Mouse (Mus musculus): ENCODE measurements around the gene Ppp6r2. TPM values are rescaled to one million over a fixed set of nuclear protein-coding genes. Genes with fewer than 3 reads are reported as not detected.

Ppp6r2 gene
- polyA plus RNA-seq, 1 experiment from 2014 or later, result 89.8 TPM

DNA sequence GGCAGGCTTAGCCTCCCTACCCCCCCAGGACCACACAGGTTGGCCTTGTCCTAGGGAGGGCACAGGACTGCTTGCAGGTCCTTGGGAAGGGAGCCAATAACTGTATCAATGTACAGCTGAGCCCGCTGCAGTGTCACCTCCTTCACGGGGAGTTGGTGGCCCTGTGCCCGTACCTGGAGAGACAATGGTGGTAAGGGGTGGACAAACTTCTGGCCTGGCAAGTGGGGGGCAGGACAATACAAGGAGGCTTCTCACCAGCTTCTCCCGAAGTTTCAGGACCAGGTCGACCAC, 26.5 kb upstream of the Ppp6r2 start:
- Histone ChIP-seq H3K4me3 (no peak overlapping the region), H3K4me2 (no peak overlapping the region), H3K27me3 (replicated peaks) (no peaks in the 10 kb centered on the region), H3K9ac (no peak overlapping the region), H3K27ac (no peak overlapping the region), H3K9me3 (no peaks in the 10 kb centered on the region), H3K36me3 (replicated peaks) (peaks cover 7% of the 10 kb centered on the region; the same call in 1 of the 2 replicates), H3K4me1 (peaks cover 24% of the 10 kb centered on the region)
- ATAC-seq (replicated peaks), result no peak
- 78% methylated on average over 5 of the region's 5 CpGs for WGBS

DNA sequence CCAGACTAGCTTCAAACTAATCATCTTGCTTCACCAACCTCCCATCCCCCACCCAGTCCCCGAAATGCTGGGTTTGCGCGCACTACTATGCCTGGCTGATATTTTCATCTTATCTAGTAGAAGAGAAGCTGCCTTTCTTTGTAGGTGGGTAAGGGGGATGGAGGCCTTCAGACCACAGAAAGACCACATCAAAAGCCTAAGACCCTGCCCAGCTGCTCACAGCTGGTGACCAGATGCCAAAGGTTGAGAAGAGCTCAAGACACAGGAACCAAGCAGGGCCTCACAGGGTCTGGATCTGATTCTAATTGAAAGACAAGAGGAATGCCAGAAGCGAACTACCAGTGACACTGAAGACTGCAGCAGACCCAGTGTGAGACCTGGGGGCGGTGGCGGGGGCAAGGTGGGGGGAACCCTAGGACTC, 16.1 kb upstream of the Ppp6r2 start:
- H3K9me3 ChIP-seq, result no peaks in the 10 kb centered on the region
- peak overlapping the region; percentile 98 for H3K9ac ChIP-seq
- H3K4me3 ChIP-seq, result peak overlapping the region; percentile 91
- no peak; the same call in 1 of the 2 replicates for ATAC-seq (replicated peaks)
- 21% methylated on average over 6 of the region's 6 CpGs for WGBS
- peaks cover 20% of the 10 kb centered on the region for H3K4me1 ChIP-seq
- H3K36me3 ChIP-seq (replicated peaks), result 0 out of 2 replicates have a peak, but pooled peaks cover 5% of the 10 kb centered on the region
- H3K4me2 ChIP-seq, result peak overlapping the region; percentile 70
- no peaks in the 10 kb centered on the region for H3K27me3 ChIP-seq (replicated peaks)
- H3K27ac ChIP-seq, result peak overlapping the region; percentile 98

DNA sequence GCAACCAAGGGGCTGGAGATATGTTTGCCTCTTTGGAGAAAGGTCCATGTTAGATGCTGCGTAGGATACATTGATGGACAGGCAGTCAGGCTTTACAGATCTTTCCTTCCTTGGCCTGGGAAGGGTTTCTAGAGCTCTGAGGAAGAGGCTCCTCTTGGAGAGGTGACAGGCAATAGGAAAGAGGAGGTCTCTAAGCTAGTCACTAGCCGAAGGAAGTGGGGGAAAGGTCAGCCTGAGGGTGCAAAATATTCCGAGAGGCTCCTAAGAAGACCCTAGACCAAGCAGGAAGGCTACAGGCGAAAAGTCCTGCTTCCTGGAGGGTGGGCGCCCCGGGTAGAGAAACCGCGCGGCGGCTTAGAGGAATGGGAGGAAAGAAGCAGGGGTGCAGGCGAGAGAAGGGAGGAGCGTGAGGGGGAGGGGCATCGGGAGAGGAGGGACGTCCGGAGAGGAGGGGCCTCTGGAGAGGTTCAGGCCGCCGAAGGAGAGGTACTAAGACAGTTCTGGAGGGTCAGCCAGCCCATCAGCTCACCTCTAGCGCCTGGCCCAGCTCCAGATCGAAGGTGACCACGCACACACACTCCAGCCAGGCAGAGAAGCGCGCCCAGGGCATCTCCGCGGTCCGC, 15.6 kb upstream of the Ppp6r2 start:
- no peaks in the 10 kb centered on the region for H3K27me3 ChIP-seq (replicated peaks)

DNA sequence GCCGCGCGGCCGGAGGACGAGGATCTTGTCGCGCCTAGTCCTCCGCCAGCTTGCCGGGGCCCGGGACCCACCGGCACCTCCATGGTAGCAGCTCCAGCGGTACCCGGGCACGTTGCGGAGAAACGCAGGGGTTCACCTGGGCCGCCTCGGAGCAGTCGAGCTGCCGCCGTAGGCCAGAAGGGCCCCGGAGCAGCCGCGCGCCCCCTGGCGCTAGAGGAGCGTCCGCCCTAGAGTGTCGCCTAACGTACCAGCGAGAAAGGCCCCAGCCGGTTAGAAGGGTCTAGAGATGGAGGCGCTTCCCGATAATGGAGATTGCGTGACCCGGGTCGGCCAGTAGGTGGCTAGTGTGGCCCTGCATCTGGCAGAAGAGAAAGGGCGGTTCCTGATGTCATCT, 15.0 kb upstream of the Ppp6r2 start, which contains the start of gene Dennd6b:
Gene Dennd6b (minus strand): TSS at position 184 of the 394 bp plus-strand sequence.
- no peaks in the 10 kb centered on the region for H3K9me3 ChIP-seq
- H3K36me3 ChIP-seq (replicated peaks), result no peaks in the 10 kb centered on the region
- ATAC-seq (replicated peaks), result peak; percentile 98
- peak within 1 kb of the TSS; percentile 98 for H3K27ac ChIP-seq
- peak within 1 kb of the TSS; percentile 70 for H3K4me2 ChIP-seq
- WGBS, result under 1% methylated on average over 38 of the region's 38 CpGs
- peak within 1 kb of the TSS; percentile 98 for H3K9ac ChIP-seq
- H3K27me3 ChIP-seq (replicated peaks), result no peaks in the 10 kb centered on the region
- peak within 1 kb of the TSS; percentile 91 for H3K4me3 ChIP-seq
- peaks cover 20% of the 10 kb centered on the region for H3K4me1 ChIP-seq

More for the DNA sequence above, 15.6 kb upstream of the Ppp6r2 start:
- H3K4me3 ChIP-seq, result peak overlapping the region; percentile 91
- peak; percentile 91 for ATAC-seq (replicated peaks)
- H3K27ac ChIP-seq, result peak overlapping the region; percentile 98
- H3K4me2 ChIP-seq, result peak overlapping the region; percentile 70
- 1% methylated on average over 25 of the region's 25 CpGs for WGBS
- H3K36me3 ChIP-seq (replicated peaks), result 0 out of 2 replicates have a peak, but pooled peaks cover 1% of the 10 kb centered on the region
- H3K9me3 ChIP-seq, result no peaks in the 10 kb centered on the region
- peaks cover 20% of the 10 kb centered on the region for H3K4me1 ChIP-seq
- peak overlapping the region; percentile 98 for H3K9ac ChIP-seq

GRCm38 (mm10) chr15:89197056-89197455, 14.3 kb upstream of the Ppp6r2 start:
- peak overlapping the region; percentile 91 for H3K4me3 ChIP-seq
- H3K9me3 ChIP-seq, result no peaks in the 10 kb centered on the region
- peaks cover 20% of the 10 kb centered on the region for H3K4me1 ChIP-seq
- WGBS, result 70% methylated on average over 15 of the region's 15 CpGs
- H3K4me2 ChIP-seq, result peak overlapping the region; percentile 70
- H3K27me3 ChIP-seq (replicated peaks), result no peaks in the 10 kb centered on the region
- H3K9ac ChIP-seq, result peak overlapping the region; percentile 98
- no peaks in the 10 kb centered on the region for H3K36me3 ChIP-seq (replicated peaks)
- H3K27ac ChIP-seq, result peak overlapping the region; percentile 98
- ATAC-seq (replicated peaks), result no peak

GRCm38 (mm10) chr15:89207457-89207856, 3.9 kb upstream of the Ppp6r2 start:
- Histone ChIP-seq H3K4me1 (peaks cover 8% of the 10 kb centered on the region), H3K9ac (no peak overlapping the region), H3K4me3 (no peak overlapping the region), H3K9me3 (peaks cover 8% of the 10 kb centered on the region; the same call in 1 of the 2 replicates), H3K4me2 (no peak overlapping the region), H3K27me3 (replicated peaks) (no peaks in the 10 kb centered on the region), H3K27ac (no peak overlapping the region), H3K36me3 (replicated peaks) (no peaks in the 10 kb centered on the region)
- no peak for ATAC-seq (replicated peaks)
- WGBS, result 92% methylated on average over 4 of the region's 4 CpGs

DNA sequence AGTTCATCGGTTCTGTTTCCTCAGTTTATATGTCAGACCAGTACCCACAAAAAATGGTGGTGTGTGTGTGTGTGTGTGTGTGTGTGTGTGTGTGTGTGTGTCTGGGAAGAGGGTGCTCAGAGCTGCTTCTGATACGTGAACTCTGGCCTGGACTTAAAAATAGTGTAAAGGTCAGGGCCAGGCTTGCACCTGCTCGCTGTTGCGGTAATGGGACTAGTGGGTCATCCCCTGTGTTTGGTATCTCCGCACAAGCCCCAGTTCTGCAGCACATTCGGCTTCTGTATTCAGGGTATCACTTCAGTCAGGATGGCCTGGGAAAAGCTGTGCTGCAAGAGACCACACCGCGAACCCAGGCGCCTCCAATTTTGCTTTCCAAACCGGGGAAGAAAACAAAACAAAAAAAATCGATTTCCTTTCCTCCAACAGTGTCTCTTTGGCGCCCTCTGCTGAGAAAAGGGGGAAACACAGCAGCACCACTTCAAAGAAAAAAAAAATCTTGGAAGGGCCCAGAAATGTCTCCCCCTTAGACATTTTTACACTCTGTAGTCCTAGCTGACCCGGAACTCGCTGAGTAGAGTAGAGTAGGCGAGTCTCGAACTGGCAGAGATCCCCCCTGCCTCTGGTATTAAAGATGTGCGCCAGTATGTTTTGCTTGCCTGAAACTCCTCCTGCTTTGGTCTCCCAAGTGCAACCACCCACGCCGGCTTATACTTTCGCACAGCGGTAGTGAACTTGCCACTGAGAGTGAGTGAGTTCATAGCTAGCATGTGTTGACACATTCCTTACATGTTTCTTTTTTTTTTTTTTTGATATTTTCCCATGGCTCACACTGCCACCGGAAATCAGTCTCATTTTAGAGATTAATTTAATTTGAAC, 1.2 kb upstream of the Ppp6r2 start:
- peak; percentile 17; the same call in 1 of the 2 replicates for ATAC-seq (replicated peaks)
- Histone ChIP-seq H3K9ac (peak overlapping the region; percentile 29; the same call in 1 of the 2 replicates), H3K9me3 (no peaks in the 10 kb centered on the region), H3K27ac (peak overlapping the region; percentile 94), H3K4me2 (peak overlapping the region; percentile 44), H3K4me3 (peak overlapping the region; percentile 18), H3K27me3 (replicated peaks) (no peaks in the 10 kb centered on the region), H3K4me1 (peaks cover 33% of the 10 kb centered on the region), H3K36me3 (replicated peaks) (no peaks in the 10 kb centered on the region)
- 15% methylated on average over 22 of the region's 22 CpGs for WGBS

DNA sequence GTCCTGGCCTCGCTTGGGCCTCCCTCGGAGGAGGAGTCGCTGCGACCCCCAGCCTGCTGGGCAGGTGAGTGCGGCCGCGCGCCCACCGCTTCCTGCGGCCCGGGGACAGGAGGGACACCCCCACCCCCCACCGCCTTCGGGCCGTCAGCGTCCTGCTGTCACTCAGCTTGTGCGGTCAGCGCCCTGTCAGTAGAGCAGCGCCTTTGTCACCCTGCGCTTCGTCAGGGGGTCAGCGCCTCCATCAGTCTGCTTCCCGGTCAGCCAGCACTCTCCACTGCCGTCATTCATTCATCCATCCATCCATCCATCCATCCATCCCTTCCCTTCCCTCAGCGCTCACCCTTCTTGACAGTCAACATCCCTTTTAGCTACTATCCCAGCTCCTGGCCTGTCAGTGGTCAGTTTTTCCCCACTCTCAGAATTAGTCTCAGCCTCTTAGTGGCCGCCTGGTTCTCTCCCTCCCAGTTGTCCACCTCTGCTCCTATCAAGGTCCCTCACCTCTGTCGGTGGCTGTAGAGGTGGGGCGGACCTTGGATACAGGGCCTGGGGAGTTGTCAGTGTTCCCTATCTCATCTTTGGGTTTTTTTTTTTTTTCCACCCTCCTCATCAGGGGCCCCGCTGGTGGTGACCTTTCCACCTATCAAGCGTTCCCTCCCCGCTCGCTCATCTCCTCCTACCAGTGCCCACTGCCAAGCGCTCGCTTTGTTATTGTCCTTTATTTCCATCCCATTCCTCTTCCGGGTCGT, 536 bp downstream of the Ppp6r2 start:
- H3K36me3 ChIP-seq (replicated peaks), result peaks cover 5% of the 10 kb centered on the region
- peak overlapping the region; percentile 83 for H3K4me2 ChIP-seq
- peak overlapping the region; percentile 94 for H3K27ac ChIP-seq
- H3K27me3 ChIP-seq (replicated peaks), result no peaks in the 10 kb centered on the region
- H3K9me3 ChIP-seq, result no peaks in the 10 kb centered on the region
- peaks cover 36% of the 10 kb centered on the region for H3K4me1 ChIP-seq
- peak; percentile 61 for ATAC-seq (replicated peaks)
- peak overlapping the region; percentile 100 for H3K9ac ChIP-seq
- H3K4me3 ChIP-seq, result peak overlapping the region; percentile 95
- 2% methylated on average over 27 of the region's 35 CpGs for WGBS

DNA sequence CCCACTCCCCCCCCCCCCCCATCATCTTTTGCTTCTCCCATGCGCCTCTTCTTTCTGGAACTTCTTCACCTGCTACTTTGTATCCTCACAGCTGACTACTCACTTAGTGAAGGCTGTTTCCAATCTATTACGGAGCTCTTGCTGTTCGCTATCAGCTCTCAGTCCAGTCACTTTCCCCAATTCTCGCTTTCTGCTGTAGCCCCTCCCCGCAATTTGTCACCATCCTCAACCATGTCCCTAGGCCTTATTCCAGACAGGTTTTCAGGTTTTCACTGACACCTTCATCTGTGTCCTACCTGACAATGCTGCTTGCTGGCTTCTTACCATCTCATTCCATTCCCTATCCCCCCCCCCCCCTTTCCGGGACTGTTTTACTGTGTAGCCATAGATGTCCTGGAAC, 1.1 kb downstream of the Ppp6r2 start:
- no peak for ATAC-seq (replicated peaks)
- 54% methylated on average over 6 of the region's 6 CpGs for WGBS
- H3K4me1 ChIP-seq, result peaks cover 36% of the 10 kb centered on the region
- peak overlapping the region; percentile 94 for H3K27ac ChIP-seq
- H3K4me3 ChIP-seq, result peak overlapping the region; percentile 95
- peak overlapping the region; percentile 83 for H3K4me2 ChIP-seq
- no peaks in the 10 kb centered on the region for H3K27me3 ChIP-seq (replicated peaks)
- H3K9ac ChIP-seq, result peak overlapping the region; percentile 100; the same call in 1 of the 2 replicates
- no peaks in the 10 kb centered on the region for H3K9me3 ChIP-seq
- peaks cover 5% of the 10 kb centered on the region for H3K36me3 ChIP-seq (replicated peaks)

DNA sequence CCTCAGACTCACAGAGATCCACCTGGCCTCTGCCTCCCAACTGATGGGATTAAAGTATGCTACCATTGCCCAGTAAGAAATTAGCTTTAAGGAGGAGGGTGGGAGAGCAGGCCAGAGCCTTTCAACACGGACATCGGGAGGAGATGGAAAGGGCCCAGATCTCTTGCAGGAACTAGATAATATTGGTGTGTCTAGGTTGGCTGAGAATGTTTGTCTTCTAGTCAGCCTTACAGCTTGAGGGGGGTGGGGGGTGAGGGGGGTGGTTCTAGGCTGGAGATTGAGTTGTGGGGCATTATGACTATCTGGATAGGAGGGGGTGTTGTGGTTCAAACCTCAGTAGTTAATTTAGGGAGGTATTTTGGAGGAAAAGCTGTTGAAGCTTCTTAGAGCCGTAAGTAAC, 2.2 kb downstream of the Ppp6r2 start:
- H3K4me1 ChIP-seq, result peaks cover 36% of the 10 kb centered on the region
- ATAC-seq (replicated peaks), result no peak
- peaks cover 5% of the 10 kb centered on the region for H3K36me3 ChIP-seq (replicated peaks)
- 85% methylated on average over 3 of the region's 3 CpGs for WGBS
- H3K27ac ChIP-seq, result no peak overlapping the region
- peak overlapping the region; percentile 6; the same call in 1 of the 2 replicates for H3K4me3 ChIP-seq
- H3K9ac ChIP-seq, result 0 out of 2 replicates have a peak overlapping the region, but pooled peaks have one; percentile 4
- H3K27me3 ChIP-seq (replicated peaks), result no peaks in the 10 kb centered on the region
- peak overlapping the region; percentile 83 for H3K4me2 ChIP-seq
- H3K9me3 ChIP-seq, result no peaks in the 10 kb centered on the region

DNA sequence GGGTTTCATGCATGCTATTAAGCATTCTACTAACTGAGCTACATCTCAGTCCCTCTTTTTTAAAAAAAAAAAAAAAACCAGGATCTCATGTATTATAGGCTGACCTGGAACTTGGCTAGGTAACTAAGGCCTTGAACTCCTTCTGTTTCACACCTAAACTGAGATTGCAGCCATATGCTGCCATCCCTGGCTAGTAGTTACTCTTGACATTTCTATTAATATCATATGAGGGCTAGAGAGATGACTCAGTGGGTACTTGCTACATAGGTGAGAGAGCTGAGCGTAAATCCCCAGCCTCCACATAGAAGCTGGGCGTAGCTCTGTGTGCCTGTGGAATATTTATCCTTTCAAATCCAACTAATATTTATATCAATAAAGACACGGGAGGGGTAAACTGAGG, 3.6 kb downstream of the Ppp6r2 start:
- no peak overlapping the region for H3K27ac ChIP-seq
- WGBS, result 97% methylated on average over 3 of the region's 3 CpGs
- H3K4me2 ChIP-seq, result no peak overlapping the region
- H3K36me3 ChIP-seq (replicated peaks), result peaks cover 5% of the 10 kb centered on the region
- ATAC-seq (replicated peaks), result no peak
- H3K4me1 ChIP-seq, result peaks cover 38% of the 10 kb centered on the region
- no peaks in the 10 kb centered on the region for H3K27me3 ChIP-seq (replicated peaks)
- H3K9ac ChIP-seq, result no peak overlapping the region
- H3K9me3 ChIP-seq, result no peaks in the 10 kb centered on the region
- no peak overlapping the region for H3K4me3 ChIP-seq

All from midbrain, embryonic 15.5 days (tissue).